Mouse (Mus musculus) lung, postnatal 0 days (tissue): ENCODE results near the gene Map3k4.

Experiments used
- CTCF ChIP-seq: IDR thresholded peaks from 2 replicates; pipeline ENCODE4 v1.5.1; 2016; ENCODE audit warnings: antibody characterized with exemption, mild to moderate bottlenecking
- EP300 ChIP-seq: IDR thresholded peaks from 2 replicates; pipeline ENCODE4 v1.6.1; 2016; ENCODE audit warnings: antibody characterized with exemption, mild to moderate bottlenecking, control low read depth

GRCm38 (mm10) chr17:12261376-12261775 lies 57.2 kb downstream of the Map3k4 start:
- no peak for TF ChIP-seq CTCF
- no peak for TF ChIP-seq EP300
